In genomic region chr4:49958275-49958674, GRCm38 (mm10) we compare ENCODE assay signal across 12 mouse cellular contexts.
DNase-seq lines count a peak whose midpoint lies in the region; ATAC-seq and TF ChIP-seq lines count a peak whose summit lies in the region.
"Had no signal": no experiment of that assay in that cellular context is flagged by ENCODE, and none has a peak within 500 bp of the region (broad histone marks: within the 10 kb centered on the region; RNA-seq: fewer than 3 reads in every experiment).

No protein-coding gene starts in this region.

- no peaks in the 10 kb centered on the region for H3K9me3 ChIP-seq in heart, embryonic 11.5 days (replicated peaks; ENCODE audit: control insufficient read depth, low read length)
- H3K9me3 ChIP-seq in lung, embryonic 14.5 days (ENCODE audit: low read depth, low read length), result no peaks in the 10 kb centered on the region
- H3K9me3 ChIP-seq: heart, embryonic 15.5 days; limb, embryonic 15.5 days; neural tube, embryonic 13.5 days had no signal

- TF ChIP-seq CTCF in heart, adult 2 months (IDR thresholded peaks at IDR 0.05), result peak; percentile 62
- peak; percentile 61 for TF ChIP-seq CTCF in lung, embryonic 14.5 days (IDR thresholded peaks at IDR 0.05; ENCODE audit: low read depth)
- TF ChIP-seq CTCF in lung, adult 2 months (IDR thresholded peaks at IDR 0.05; ENCODE audit: insufficient read depth, low read length), result no peak

- H3K79me2 ChIP-seq in heart, adult 2 months (replicated peaks; ENCODE audit: control insufficient read depth, insufficient read depth, low read length), result no peaks in the 10 kb centered on the region

- no peak for ATAC-seq in heart, embryonic 11.5 days (replicated peaks; ENCODE audit: insufficient number of reproducible peaks, low FRiP score, low TSS enrichment)
- peak; percentile 47; the same call in 1 of the 2 replicates for ATAC-seq in lung, embryonic 14.5 days (ENCODE audit: insufficient read depth)
- ATAC-seq in common myeloid progenitor, adult 5-6 weeks (replicated peaks; ENCODE audit: low read depth, poor library complexity, severe bottlenecking), result 0 out of 2 replicates have a peak, but pooled peaks have one; percentile 63

- no peak overlapping the region for H3K9ac ChIP-seq in heart, adult 2 months (ENCODE audit: low read depth, low read length)
- H3K9ac ChIP-seq in heart, embryonic 11.5 days (ENCODE audit: low read depth, low read length), result no peak overlapping the region
- H3K9ac ChIP-seq in lung, embryonic 14.5 days, result no peak overlapping the region
- H3K9ac ChIP-seq: heart, embryonic 15.5 days; limb, embryonic 15.5 days; neural tube, embryonic 13.5 days had no signal

- H3K4me1 ChIP-seq in heart, adult 2 months (ENCODE audit: control insufficient read depth, insufficient read depth, low read length), result no peaks in the 10 kb centered on the region
- no peaks in the 10 kb centered on the region for H3K4me1 ChIP-seq in heart, embryonic 11.5 days (ENCODE audit: control insufficient read depth, insufficient read depth, low read length)
- H3K4me1 ChIP-seq in lung, embryonic 14.5 days (ENCODE audit: insufficient read depth), result no peaks in the 10 kb centered on the region
- no peaks in the 10 kb centered on the region for H3K4me1 ChIP-seq in lung, adult 2 months (ENCODE audit: control insufficient read depth, insufficient read depth, low read length)
- H3K4me1 ChIP-seq: heart, embryonic 15.5 days; limb, embryonic 15.5 days; neural tube, embryonic 13.5 days had no signal

- 11% methylated on average over 2 of the region's 2 CpGs for WGBS in heart, adult 2 months
- 18% methylated on average over 2 of the region's 2 CpGs for WGBS in heart, embryonic 11.5 days (ENCODE audit: insufficient replicate concordance)
- WGBS in lung, embryonic 14.5 days, result 13% methylated on average over 2 of the region's 2 CpGs
- WGBS in lung, adult 2 months, result 8% methylated on average over 2 of the region's 2 CpGs

- H3K36me3 ChIP-seq in heart, adult 2 months (ENCODE audit: control insufficient read depth, insufficient read depth, low read length), result no peaks in the 10 kb centered on the region
- H3K36me3 ChIP-seq in heart, embryonic 11.5 days (ENCODE audit: control insufficient read depth, insufficient read depth, low read length), result no peaks in the 10 kb centered on the region
- H3K36me3 ChIP-seq in lung, embryonic 14.5 days (ENCODE audit: insufficient read depth), result no peaks in the 10 kb centered on the region
- H3K36me3 ChIP-seq: heart, embryonic 15.5 days; limb, embryonic 15.5 days; neural tube, embryonic 13.5 days had no signal

- no peak overlapping the region for H3K27ac ChIP-seq in heart, adult 2 months
- no peak overlapping the region for H3K27ac ChIP-seq in heart, embryonic 11.5 days (ENCODE audit: low read depth, low read length)
- H3K27ac ChIP-seq in lung, embryonic 14.5 days (ENCODE audit: low read depth), result no peak overlapping the region
- H3K27ac ChIP-seq: heart, embryonic 15.5 days; limb, embryonic 15.5 days; neural tube, embryonic 13.5 days had no signal

- intact Hi-C loops in heart, adult 2 months (cut with DNase I), result loop anchor here (2.0 kb wide), 1 partner anchor 269 kb away; no protein-coding TSS in a partner anchor

- no peak for TF ChIP-seq EP300 in heart, adult 2 months (IDR thresholded peaks at IDR 0.05; ENCODE audit: insufficient read depth, low read depth, low read length)

- TF ChIP-seq POLR2A in heart, adult 2 months (IDR thresholded peaks at IDR 0.05; ENCODE audit: insufficient read depth, low read depth, low read length), result no peak
- TF ChIP-seq POLR2A in lung, adult 2 months (IDR thresholded peaks at IDR 0.05; ENCODE audit: borderline replicate concordance, extremely low read depth, low read depth, low read length), result no peak

- H3K27me3 ChIP-seq in heart, adult 2 months (ENCODE audit: control insufficient read depth, insufficient read depth, low read length), result no peaks in the 10 kb centered on the region
- no peaks in the 10 kb centered on the region for H3K27me3 ChIP-seq in heart, embryonic 11.5 days (ENCODE audit: control insufficient read depth, insufficient read depth, low read length)
- no peaks in the 10 kb centered on the region for H3K27me3 ChIP-seq in lung, embryonic 14.5 days (ENCODE audit: insufficient read depth, low read length)
- H3K27me3 ChIP-seq: heart, embryonic 15.5 days; limb, embryonic 15.5 days; neural tube, embryonic 13.5 days had no signal

- H3K4me2 ChIP-seq in heart, embryonic 11.5 days, result no peak overlapping the region
- H3K4me2 ChIP-seq in lung, embryonic 14.5 days, result no peak overlapping the region
- H3K4me2 ChIP-seq: heart, embryonic 15.5 days; limb, embryonic 15.5 days; neural tube, embryonic 13.5 days had no signal

- no peak for DNase-seq in heart, adult 2 months
- peak; percentile 73 for DNase-seq in lung, embryonic 14.5 days
- no peak for DNase-seq in lung, adult 2 months
- peak; percentile 26 for DNase-seq in mesoderm, embryonic 11.5 days (ENCODE audit: low read depth, low spot score)
- no peak for DNase-seq in adrenal gland, postnatal 4 days (ENCODE audit: low spot score in 2 of 2)
- DNase-seq in heart, postnatal 4 days, result no peak
- DNase-seq: cerebellum, postnatal 25 days had no signal

- H3K4me3 ChIP-seq in heart, adult 2 months, result no peak overlapping the region
- no peak overlapping the region for H3K4me3 ChIP-seq in heart, embryonic 11.5 days (ENCODE audit: low read depth, low read length)
- H3K4me3 ChIP-seq in lung, embryonic 14.5 days (ENCODE audit: low read depth, low read length), result no peak overlapping the region
- H3K4me3 ChIP-seq in lung, adult 2 months (replicated peaks; ENCODE audit: extremely low read depth, low read depth, low read length), result no peak overlapping the region
- H3K4me3 ChIP-seq: heart, embryonic 15.5 days; limb, embryonic 15.5 days; neural tube, embryonic 13.5 days had no signal

Comparison
In these comparisons a context has a peak if more than half of its experiments do, and no peak if none do; other contexts are left out.
1. DNase-seq: peak in lung, embryonic 14.5 days (single experiment) and mesoderm, embryonic 11.5 days (single experiment); none in heart, adult 2 months (0 of 2), lung, adult 2 months (single experiment), adrenal gland, postnatal 4 days (0 of 2) and heart, postnatal 4 days (single experiment).